Mouse (Mus musculus) c-Kit-negative CD71-positive TER-119-positive erythroid progenitor cells, embryonic 14.5 days (primary cell): ENCODE data around the gene Kif4.

ENCODE experiments used
- DNase-seq: peaks from one replicate; pipeline ENCODE4 v3.0.0-alpha.2; 2013; ENCODE audit warnings: low read depth, low spot score

Kif4 gene

DNA sequence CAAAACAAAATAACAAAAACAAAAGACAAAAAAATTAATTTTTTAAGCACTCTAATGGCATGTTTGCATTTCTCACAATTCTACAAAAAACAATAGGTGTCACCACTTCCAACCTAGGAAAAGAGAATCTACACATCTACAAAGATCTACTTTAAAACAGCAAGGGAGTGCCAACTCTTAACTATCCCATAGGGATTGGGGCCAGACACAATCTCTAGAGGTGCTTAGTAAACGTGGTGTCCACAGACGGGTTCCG, at the start of gene Kif4:
Gene Kif4 (plus strand): TSS at position 192 of the 256 bp plus-strand sequence.
- DNase-seq = no peak

DNA sequence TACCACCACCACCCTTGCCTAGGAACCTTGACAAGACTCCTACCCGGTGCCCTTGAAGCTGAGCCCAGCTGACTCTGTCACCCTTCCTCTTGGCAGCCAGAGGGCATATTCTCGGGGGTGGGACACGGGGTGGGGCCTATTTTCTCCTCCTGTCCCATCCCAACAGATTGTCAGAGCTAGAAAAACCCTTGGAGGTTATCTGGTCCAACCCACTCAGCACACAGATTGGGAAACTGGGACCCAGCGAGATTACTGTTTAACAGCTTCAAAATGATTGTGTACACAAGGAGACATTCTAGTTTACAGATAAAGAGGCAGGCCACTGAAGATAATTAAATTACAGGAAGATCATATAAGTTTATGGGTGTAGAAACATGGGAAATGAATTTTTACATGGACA, 30.7 kb upstream of the Kif4 start, which contains the start of gene P2ry4:
Gene P2ry4 (minus strand): TSS at position 79 of the 400 bp plus-strand sequence.
- no peak for DNase-seq

DNA sequence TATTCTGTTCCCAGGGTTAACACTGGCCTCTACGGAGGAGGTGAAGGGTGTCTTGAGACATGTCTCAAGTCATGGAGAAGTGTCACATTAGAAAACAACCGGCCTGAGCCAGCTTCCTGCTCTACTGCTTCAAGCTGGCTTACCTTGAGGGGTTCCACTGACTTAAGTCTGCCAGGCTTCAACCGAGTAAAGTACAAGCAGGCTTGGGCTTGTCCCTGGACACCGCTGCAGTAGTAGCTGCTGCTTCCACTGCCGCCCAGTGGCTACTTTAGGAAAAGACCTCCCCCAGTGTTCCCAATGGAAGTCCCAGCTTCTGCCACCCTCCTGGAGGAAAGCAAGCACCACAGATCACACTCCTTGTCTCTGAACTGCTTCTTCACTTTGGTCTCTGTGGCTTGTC, 28.1 kb upstream of the Kif4 start:
- DNase-seq = no peak

DNA sequence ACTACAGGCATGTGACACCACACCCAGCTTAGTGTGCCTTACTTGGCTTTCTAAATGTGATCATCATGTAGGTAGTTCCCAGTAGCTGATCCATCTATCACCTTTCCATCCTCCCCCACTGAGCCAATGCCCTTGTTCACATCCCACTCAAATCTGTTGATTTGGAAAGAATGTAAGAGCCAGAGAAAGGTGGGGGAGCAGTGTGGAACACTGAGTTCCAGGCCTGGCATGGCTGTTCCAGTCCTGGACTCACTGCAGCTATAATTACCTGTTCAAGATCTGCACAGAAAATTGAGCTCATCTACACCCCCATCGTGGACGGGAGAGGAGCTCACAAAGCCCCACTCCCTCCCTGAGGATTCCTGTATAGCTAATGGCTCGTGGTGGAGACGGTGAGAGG, 25.8 kb upstream of the Kif4 start:
- no peak for DNase-seq

DNA sequence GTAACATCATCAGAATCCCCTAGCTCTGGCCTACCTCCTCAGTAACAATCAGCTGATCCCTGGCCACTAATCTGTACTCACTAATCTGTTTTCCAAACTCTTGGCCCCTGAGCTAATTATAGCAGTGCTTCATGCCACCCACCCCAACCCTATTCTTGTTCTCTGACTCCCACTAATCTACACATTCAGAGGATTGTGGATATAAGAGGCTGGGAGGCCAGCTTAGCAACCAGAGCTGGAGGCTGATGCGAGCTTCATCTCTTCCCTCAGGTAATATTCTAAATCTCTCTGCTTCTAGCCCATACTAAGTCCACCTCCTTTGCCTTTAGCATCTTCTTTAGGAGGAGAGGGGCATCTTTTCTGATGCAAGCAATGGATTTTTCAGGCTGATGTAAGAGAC, 20.2 kb upstream of the Kif4 start, which contains the start of gene Arr3:
Gene Arr3 (plus strand): TSS at position 184 of the 400 bp plus-strand sequence.
- no peak for DNase-seq

DNA sequence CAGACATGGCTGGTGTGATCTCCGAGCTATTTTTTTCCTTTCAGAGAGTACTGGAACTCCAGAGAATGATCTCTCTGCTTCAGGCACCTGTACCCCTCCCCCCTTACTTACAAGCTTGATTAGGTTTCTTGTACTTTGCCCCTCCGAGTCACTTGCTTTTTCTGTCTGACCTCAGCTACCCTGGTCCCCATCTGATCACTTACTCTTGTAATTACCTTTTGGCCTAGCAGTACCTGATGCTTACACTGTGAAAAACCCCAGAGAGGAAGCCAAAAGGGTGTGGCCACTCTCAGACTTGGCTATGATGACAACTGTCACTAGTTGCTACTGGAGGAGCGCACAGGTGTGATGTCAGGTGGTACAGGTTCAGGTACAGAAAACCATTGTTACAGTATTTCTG, 7.0 kb upstream of the Kif4 start:
- DNase-seq = no peak

DNA sequence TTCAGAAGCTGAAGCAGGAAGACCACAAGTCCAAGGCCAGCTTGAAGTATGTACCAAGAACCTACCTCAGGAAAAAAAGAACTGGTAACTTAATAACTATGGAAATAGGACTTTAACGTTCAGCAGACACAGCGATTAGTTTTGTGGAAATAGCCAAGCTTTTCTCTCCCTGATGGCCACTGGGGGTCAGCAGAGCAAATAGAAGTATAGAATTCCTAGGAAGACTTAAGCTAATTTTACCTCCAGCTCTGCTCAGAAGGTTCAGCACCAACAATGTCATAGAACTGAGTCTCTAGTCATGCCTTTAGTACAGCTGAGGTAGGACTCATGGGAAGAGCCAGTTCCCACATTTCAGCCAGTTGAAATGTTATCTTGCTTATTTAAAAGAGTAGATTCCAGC, 4.2 kb upstream of the Kif4 start:
- no peak for DNase-seq

DNA sequence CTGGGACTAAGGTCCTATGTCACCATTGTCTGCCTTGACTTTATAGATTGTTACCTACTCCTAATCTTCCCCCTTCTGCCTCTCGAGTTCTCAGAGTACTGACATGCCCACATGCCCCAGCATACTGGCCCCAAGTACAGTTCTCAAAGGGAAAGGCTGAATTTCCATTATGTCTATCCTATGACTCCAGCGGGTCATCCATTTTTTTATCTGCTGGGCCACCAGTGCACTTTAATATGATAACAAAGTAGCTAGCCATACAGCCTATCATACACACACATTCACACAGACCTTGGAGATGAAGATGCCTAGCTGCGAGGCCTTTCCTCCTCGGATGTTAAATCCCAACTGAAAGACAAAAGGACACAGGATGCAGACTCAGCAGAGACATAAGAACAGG, 1.3 kb upstream of the Kif4 start:
- DNase-seq = no peak

DNA sequence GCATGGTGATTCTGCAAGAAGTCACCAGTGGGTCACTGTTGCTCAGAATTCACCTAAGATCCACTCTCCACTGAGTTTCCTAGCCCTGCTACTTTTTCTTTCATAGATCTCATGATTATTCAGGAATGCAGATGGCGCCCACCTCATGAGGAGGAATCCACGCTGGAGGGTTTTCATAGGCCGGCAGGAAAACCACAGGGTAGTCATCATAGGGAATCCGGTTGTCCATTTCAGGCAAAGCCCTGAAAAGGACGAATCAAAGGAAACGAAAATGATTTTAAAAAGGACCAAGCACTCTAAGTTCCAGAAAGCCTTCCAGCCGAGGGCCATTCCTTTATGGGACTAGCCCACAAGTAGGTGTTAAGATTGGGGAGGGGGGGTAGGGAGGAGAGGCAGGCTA, 391 bp upstream of the Kif4 start:
- DNase-seq = no peak

DNA sequence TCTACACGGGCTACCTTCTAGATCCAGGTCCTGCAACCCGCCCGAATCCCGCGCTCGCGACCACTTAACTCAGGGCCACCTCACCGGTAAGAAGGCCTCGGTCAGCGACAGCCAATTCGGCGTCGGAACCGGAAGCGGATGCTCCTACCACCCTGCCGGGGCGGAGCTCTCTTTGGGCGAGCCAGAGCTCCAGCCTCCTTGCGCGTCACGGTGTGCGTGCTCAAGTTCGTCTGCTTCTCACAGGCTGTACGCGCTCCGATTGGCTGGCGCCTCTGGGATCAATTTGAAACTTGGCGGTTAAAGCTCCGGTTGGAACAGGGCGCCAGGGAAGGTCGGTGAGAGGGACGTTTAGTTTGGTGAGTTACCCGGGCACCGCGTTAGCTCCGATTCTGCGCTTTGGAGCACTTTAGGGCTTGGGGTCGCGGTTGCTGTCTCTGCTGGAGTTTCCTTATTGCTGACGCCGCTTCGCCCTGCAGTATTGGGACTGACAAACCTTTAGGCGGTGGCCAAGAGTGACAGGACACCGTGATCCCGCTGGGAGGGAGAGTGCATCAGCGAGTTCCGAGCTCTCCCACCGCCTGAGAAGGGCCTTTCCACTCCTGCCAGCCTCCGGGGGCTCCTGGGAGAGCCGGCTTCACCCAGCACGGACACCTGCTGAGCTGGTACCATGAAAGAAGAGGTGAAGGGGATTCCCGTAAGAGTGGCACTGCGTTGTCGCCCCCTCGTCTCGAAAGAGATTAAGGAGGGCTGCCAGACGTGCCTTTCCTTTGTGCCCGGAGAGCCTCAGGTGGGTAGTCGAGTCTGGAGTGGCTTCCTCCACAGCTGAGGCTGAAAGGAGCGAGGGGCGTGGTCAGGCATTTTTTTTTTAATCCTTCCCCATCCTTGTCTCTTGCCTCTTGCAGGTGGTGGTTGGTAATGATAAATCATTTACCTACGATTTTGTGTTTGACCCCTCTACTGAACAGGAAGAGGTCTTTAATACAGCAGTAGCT, 561 bp downstream of the Kif4 start, which contains the start of gene Pdzd11:
Gene Pdzd11 (minus strand): TSS at position 767 of the 992 bp plus-strand sequence.
- DNase-seq = peak; percentile 82

DNA sequence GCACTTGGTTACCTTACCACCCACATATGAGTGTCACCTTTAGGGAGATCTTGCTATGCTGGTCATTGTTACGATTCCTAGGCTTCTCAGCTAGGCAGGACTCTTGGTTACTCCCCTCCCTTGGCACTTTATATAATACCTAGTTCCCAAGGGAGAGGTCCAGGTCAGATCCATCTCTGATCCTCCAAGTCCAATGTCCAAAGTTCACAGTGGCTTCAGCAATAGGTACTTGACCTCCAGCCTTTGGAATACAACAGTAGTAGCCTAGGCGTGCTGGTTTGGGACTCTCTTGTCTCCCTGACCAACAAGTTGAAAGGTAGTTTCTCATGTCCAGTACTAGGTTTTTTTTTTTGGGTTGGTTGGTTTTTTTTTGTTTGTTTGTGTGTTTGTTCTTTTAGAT, 3.5 kb downstream of the Kif4 start:
- DNase-seq = no peak

DNA sequence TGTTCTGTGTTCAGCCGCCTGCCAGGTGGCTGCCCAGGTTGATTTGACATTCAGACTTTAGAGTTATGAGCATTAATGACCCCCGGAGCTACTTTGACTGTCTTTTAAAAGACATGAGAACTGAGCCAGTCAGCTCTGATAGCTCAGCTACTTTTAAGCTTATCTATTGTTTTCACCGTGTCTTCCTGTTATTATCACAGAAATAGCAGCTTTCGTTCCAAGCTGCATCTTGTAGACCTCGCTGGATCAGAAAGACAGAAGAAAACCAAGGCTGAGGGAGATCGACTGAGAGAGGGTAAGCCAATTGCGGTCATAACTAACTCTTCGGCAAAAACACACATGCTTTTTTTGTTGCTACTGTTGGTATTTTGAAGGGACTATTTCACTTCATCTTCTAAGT, 12.9 kb downstream of the Kif4 start:
- no peak for DNase-seq

DNA sequence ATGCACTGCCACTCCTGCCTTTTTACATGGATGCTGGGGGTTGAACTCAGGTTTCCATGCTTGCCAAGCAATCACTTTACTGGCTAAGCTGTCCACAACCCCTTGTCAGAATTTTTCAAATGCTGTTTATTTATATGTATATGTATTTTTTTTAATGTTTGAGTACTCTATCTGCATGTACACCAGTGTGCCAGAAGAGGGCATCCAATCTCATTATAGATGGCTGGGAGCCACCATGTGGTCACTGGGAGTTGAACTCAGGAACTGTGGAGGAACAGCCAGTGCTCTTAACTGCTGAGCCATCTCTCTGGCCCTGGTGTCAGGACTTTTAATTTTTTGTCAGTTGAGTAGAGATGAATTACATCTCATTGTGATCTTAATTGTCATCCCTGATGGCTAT, 27.3 kb downstream of the Kif4 start:
- DNase-seq = no peak

DNA sequence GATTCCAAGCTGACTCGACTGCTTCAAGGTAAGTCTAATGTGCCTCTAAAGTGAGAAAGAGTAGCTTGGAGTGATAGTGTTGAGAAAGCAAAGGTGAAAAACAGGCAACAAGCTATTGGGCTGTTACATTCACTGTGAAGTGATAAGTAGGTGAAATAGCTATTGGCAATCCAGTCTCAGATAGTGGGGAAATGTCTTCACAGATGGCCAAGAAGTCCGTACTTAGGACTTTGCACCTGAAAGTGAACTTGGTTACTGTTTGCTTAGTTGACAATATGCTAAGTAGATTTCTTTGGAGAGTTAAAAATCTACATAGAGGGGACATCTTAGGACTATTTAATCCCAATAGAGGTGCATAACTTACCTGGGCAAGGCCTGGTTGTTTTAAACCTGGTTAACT, 39.3 kb downstream of the Kif4 start:
- no peak for DNase-seq

DNA sequence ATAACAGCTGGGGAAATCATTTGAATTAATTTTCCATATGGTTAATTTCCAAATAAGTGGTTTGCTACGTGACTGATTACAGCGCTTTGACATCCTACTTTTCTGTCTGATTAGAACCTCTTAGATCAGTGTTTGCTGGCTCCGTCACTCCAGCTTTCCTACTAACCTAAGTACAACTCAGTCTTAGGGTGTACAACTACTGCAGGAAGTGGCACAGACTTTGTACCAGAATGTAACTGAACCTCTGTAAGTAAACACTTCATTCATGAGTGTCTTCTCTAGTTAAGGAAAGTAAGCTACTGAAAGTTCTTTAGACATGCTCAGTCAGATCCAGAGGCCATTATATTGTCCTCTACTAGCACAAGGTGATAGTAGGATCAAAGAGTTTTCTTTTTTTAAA, 52.7 kb downstream of the Kif4 start:
- no peak for DNase-seq

DNA sequence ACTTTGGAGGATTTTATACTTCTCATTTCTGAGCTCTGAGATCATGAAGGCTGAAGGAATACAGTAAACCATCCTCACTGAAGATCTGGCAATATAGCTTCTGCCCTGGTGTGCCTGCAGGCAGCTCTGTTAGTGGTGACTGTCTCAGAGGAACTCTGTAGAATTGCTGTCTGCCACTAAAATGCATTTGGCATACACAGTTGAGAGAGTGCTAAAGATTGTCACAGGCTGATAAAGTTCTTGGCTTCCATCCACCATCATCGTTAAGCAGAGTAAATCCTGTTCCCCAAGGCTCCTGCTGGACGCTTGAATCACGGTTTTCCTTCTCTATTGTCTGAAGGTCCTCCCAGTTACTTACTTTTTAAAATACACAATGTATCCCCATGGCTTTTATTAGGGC, 61.0 kb downstream of the Kif4 start:
- no peak for DNase-seq

DNA sequence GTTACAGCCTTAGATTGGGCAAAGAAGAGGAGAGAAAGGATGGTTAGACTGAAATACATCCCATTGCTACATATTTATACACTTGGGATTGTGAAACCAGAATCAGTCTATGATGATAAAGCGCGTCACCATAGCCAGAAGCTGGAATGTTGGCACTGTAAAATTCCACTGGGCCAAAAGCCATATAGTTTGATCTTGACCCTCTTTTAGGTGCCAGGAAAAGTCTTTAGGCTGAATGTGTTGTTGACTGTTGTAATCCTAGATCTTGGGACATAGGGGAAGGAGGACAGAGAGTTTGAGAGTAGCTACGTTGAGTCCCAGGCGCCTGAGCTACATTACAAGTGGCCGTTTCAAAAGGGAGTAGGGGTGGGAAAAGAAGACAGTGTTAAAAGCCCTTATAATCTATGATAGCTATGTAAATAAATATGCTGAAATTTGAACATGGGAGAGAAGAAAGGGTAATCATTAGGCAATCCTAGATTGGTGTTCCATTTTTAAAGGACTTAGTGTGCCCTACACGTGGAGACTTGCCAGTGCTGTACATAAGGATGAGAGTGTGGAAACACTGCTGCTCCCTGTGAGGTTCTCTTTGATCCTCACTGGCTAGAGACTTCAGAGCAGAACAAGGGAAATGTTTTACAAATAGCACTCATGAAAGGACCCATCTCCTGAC, 62.0 kb downstream of the Kif4 start:
- DNase-seq = no peak

DNA sequence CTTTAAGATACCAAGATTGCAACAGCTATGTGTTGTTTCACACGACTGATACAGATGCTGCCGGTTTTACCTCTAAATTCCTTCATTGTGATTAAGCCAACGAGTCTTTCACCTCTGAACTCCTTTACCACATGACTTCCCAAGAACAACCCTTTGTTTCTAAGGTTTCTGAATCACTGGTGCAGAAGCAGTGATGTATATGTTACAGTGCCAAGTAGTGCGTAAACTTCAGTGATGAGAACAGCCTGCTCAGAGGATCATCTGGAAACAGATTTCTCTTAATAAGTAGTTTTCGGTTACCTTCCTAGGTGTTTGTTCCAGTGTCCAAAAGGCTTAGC, 62.5 kb downstream of the Kif4 start:
- no peak for DNase-seq

DNA sequence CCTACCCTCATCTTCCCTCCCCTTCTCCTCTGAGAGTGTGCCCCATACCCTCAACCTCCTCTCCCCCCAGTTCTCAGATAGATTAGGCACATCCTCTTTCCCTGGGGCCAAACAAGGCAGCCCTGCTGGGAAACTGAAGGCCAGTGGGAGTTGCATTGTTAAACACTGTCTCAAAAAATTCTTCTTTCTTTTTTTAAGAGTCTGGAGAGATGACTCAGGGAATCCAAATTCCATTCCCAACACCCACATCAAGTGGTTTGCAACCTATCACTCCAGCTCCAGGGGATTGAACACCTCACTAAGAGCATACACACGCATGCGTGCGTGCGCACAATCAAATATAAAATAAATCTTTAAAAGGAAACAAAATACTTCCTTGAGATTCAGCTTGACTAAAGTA, 71.2 kb downstream of the Kif4 start:
- no peak for DNase-seq

DNA sequence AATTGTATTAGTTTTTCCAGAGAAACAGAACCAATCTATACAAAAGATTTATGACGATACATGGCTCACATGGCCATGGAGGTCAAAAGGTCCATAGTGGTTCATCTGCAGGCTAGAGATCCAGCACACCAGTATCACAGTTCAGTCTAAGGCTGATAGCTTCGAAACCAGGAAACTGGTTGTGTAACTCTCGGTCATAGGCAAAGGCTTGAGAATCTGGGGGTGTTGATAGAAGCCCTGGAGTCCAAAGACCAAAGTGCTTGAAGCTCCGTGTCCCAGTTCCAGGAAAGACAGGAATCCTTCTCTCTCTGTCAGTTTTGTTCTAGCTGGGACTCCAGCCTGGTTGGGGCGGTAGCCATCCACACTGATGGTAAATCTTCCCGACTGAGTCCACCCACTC, 82.5 kb downstream of the Kif4 start:
- DNase-seq = no peak

DNA sequence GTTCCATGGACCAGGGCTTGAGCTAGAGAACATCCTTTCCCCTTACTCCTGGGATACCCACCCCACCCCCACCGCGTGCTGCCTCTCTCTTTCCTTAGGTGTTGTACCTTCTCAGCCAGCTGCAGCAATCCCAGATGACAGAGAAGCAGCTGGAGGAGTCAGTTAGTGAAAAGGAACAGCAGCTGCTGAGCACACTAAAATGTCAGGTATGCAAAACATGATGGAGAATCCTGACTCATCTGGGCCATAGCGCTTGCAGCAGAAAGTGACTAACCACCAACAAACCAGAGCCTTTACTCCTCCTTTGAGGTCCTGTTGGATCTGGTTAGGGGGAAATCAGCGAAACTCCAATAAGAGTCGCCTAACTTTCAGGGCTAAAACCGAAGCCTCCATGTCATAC, 90.6 kb downstream of the Kif4 start:
- no peak for DNase-seq

DNA sequence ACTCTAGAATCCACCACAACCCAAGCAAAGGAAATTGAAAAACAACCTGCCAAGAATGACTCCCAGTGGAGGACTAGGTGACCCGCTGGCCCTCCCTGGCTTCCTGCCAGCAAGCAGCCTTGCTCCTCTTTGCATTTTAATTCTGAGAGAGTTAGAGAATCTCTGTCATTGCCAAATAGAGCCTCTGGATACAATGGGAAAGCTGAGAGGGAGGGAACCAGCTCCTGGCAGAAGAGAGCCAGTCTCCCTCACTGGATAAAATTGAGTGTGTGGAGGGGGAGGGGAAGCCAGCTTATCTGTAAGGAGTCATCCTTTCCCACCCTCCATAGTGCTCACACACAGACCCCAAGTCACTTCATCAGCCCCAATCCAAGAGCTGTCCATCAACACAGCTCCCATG, 103.4 kb downstream of the Kif4 start:
- DNase-seq = no peak

DNA sequence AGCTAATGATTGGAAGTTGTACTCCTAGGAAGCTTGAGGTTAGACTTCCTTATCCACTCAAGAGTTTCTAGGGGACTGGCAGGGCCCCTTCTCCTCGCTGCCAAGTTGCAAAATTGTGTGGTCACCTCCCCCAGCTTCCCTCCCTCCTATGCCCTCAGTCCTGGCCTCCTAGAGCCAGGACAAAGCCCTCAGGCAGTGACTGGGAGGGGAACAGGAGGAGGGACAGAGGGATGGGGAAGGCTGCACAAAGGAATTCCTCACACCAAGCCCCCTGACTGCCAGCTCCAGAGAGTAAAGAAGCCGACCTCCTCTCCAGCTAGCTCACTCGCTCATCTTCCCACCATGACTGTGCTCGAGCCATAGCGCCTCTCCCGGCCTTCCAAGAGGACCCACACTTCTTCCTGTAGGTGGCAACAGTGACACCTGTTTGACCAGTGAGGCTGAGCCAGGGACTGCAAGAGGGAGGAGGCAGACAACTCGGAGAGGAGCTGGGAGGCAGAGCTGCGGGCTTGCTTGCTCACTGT, 104.2 kb downstream of the Kif4 start, which contains the start of gene Gdpd2:
Gene Gdpd2 (plus strand): TSS at position 209 of the 524 bp plus-strand sequence.
- DNase-seq = no peak
